In genomic region chr17:6317339-6317985, GRCm38 (mm10) we compare ENCODE assay signal across 8 mouse cellular contexts. TPM values are rescaled to one million over a fixed set of nuclear protein-coding genes. Genes with fewer than 3 reads are reported as not detected.
DNase-seq lines count a peak whose midpoint lies in the region; ATAC-seq and TF ChIP-seq lines count a peak whose summit lies in the region.
"Not testable (repeated sequence)": the region's sequence is repeated elsewhere in the genome, so short reads cannot be mapped to it uniquely, and the experiment has no call there.

Gene Dynlt1a (minus strand): TSS chr17:6317500.

- not testable (repeated sequence) for H3K4me1 ChIP-seq in bone marrow macrophage, adult 2 months (ENCODE audit: control insufficient read depth, insufficient read depth, low read length); embryonic facial prominence, embryonic 15.5 days; kidney, embryonic 14.5 days (ENCODE audit: control insufficient read depth, insufficient read depth, low read length); limb, embryonic 14.5 days (ENCODE audit: control insufficient read depth, insufficient read depth, low read length); midbrain, embryonic 16.5 days (ENCODE audit: control insufficient read depth, insufficient read depth, low read length); spleen, adult 2 months (ENCODE audit: control insufficient read depth, insufficient read depth, insufficient read length)

- H3K9ac ChIP-seq in embryonic facial prominence, embryonic 15.5 days; limb, embryonic 14.5 days (ENCODE audit: low read depth, low read length, severe bottlenecking): not testable (repeated sequence)
- H3K9ac ChIP-seq in kidney, embryonic 14.5 days (ENCODE audit: low read depth, low read length), result peak within 1 kb of the TSS; percentile 31; the same call in 1 of the 2 replicates
- peak within 1 kb of the TSS; percentile 66 for H3K9ac ChIP-seq in midbrain, embryonic 16.5 days (ENCODE audit: low read depth, low read length)

- peak; percentile 91 for DNase-seq in A20 (ENCODE audit: low read depth, low spot score)
- peak; percentile 96 for DNase-seq in heart, adult 9 months (ENCODE audit: low spot score in 2 of 2)
- peak; percentile 91 for DNase-seq in limb, embryonic 14.5 days (ENCODE audit: low spot score)
- peak; percentile 70 to 98 for DNase-seq in spleen, adult 2 months (ENCODE audit: low read depth in 1 of 2, low spot score in 2 of 2)

- not testable (repeated sequence) for TF ChIP-seq CTCF in bone marrow macrophage, adult 2 months (IDR thresholded peaks at IDR 0.05; ENCODE audit: low read depth, low read length); spleen, adult 2 months (IDR thresholded peaks at IDR 0.05; ENCODE audit: extremely low read depth, insufficient read depth, insufficient read length, insufficient replicate concordance)

- TF ChIP-seq POLR2A in bone marrow macrophage, adult 2 months (IDR thresholded peaks at IDR 0.05; ENCODE audit: borderline replicate concordance, low read depth, low read length); limb, embryonic 14.5 days (IDR thresholded peaks at IDR 0.05; ENCODE audit: borderline replicate concordance, extremely low read depth, insufficient read depth, insufficient read length); spleen, adult 2 months (IDR thresholded peaks at IDR 0.05; ENCODE audit: low read depth, low read length): not testable (repeated sequence)

- peak within 1 kb of the TSS; percentile 28 for H3K27ac ChIP-seq in bone marrow macrophage, adult 2 months (ENCODE audit: insufficient read depth, low read depth, low read length)
- not testable (repeated sequence) for H3K27ac ChIP-seq in embryonic facial prominence, embryonic 15.5 days (replicated peaks); kidney, embryonic 14.5 days (ENCODE audit: low read depth, low read length); limb, embryonic 14.5 days (replicated peaks; ENCODE audit: low read depth, low read length); spleen, adult 2 months (ENCODE audit: insufficient read depth, low read length)
- peak within 1 kb of the TSS; percentile 76 for H3K27ac ChIP-seq in midbrain, embryonic 16.5 days (ENCODE audit: low read length)

- peak within 1 kb of the TSS; percentile 65 for H3K4me2 ChIP-seq in embryonic facial prominence, embryonic 15.5 days (replicated peaks)
- peak within 1 kb of the TSS; percentile 42 for H3K4me2 ChIP-seq in kidney, embryonic 14.5 days (replicated peaks; ENCODE audit: low read depth, low read length)
- peak within 1 kb of the TSS; percentile 48 for H3K4me2 ChIP-seq in limb, embryonic 14.5 days (replicated peaks; ENCODE audit: low read depth, low read length, severe bottlenecking)
- H3K4me2 ChIP-seq in midbrain, embryonic 16.5 days (ENCODE audit: low read length), result peak within 1 kb of the TSS; percentile 43

- ATAC-seq in embryonic facial prominence, embryonic 15.5 days (ENCODE audit: insufficient number of reproducible peaks, low FRiP score, low TSS enrichment, low read depth), result peak; percentile 89
- peak; percentile 95 for ATAC-seq in kidney, embryonic 14.5 days (ENCODE audit: low FRiP score, low TSS enrichment)
- peak; percentile 88 for ATAC-seq in limb, embryonic 14.5 days (ENCODE audit: low FRiP score, low read depth)
- ATAC-seq in midbrain, embryonic 16.5 days, result peak; percentile 85

- not testable (repeated sequence) for H3K9me3 ChIP-seq in embryonic facial prominence, embryonic 15.5 days (replicated peaks); kidney, embryonic 14.5 days (ENCODE audit: control insufficient read depth, low read length); limb, embryonic 14.5 days (ENCODE audit: control insufficient read depth, low read length); midbrain, embryonic 16.5 days (replicated peaks; ENCODE audit: control insufficient read depth, low read length, poor library complexity, severe bottlenecking)

- H3K4me3 ChIP-seq in bone marrow macrophage, adult 2 months (ENCODE audit: insufficient read depth, low read length), result peak within 1 kb of the TSS; percentile 62
- H3K4me3 ChIP-seq in embryonic facial prominence, embryonic 15.5 days (replicated peaks), result peak within 1 kb of the TSS; percentile 43
- peak within 1 kb of the TSS; percentile 37 for H3K4me3 ChIP-seq in kidney, embryonic 14.5 days (ENCODE audit: low read length)
- H3K4me3 ChIP-seq in limb, embryonic 14.5 days (replicated peaks; ENCODE audit: low read length), result peak within 1 kb of the TSS; percentile 31
- peak within 1 kb of the TSS; percentile 40 for H3K4me3 ChIP-seq in midbrain, embryonic 16.5 days (ENCODE audit: low read depth, low read length)
- H3K4me3 ChIP-seq in spleen, adult 2 months (ENCODE audit: extremely low read depth, insufficient read depth, insufficient read length), result peak within 1 kb of the TSS; percentile 52

- H3K27me3 ChIP-seq in embryonic facial prominence, embryonic 15.5 days; kidney, embryonic 14.5 days (ENCODE audit: control insufficient read depth, insufficient read depth, low read length); limb, embryonic 14.5 days (ENCODE audit: control insufficient read depth, insufficient read depth, low read length); midbrain, embryonic 16.5 days (ENCODE audit: control insufficient read depth, insufficient read depth, low read depth, low read length); spleen, adult 2 months (ENCODE audit: control insufficient read depth, insufficient read depth, low read length): not testable (repeated sequence)

- H3K36me3 ChIP-seq in embryonic facial prominence, embryonic 15.5 days; kidney, embryonic 14.5 days (ENCODE audit: control insufficient read depth, insufficient read depth, low read length); limb, embryonic 14.5 days (ENCODE audit: control insufficient read depth, insufficient read depth, low read length); midbrain, embryonic 16.5 days (ENCODE audit: control insufficient read depth, insufficient read depth, low read length); spleen, adult 2 months (ENCODE audit: control insufficient read depth, insufficient read depth, low read length): not testable (repeated sequence)

- 11% methylated on average over 23 of the region's 23 CpGs for WGBS in embryonic facial prominence, embryonic 15.5 days
- WGBS in kidney, embryonic 14.5 days, result 12% methylated on average over 19 of the region's 23 CpGs
- WGBS in limb, embryonic 14.5 days, result 12% methylated on average over 21 of the region's 23 CpGs
- 6% methylated on average over 23 of the region's 23 CpGs for WGBS in midbrain, embryonic 16.5 days
- whole genome bisulfite sequencing in spleen, adult 2 months, result 6% methylated on average over 23 of the region's 23 CpGs

RNA-seq across cellular contexts. Expression of gene Dynlt1a, which starts in this region (rescaled TPM):
- 12.5 TPM in 2 replicates for polyA plus RNA-seq in bone marrow macrophage, adult 2 months (2012; ENCODE audit: insufficient read depth, insufficient read length, missing spikeins)
- 14.8 and 17.2 TPM in 2 replicates for polyA plus RNA-seq in embryonic facial prominence, embryonic 15.5 days (2015; fragmentation: Nextera tagmentation; extraction: Ambion mirVana)
- 17.5 and 20.2 TPM in 2 replicates for polyA plus RNA-seq in kidney, embryonic 14.5 days (2014; fragmentation: Nextera tagmentation; extraction: Ambion mirVana)
- 12.3 and 15.7 TPM in 2 replicates for polyA plus RNA-seq in limb, embryonic 14.5 days (2012; rRNA removed)
- polyA plus RNA-seq in limb, embryonic 14.5 days (2014; fragmentation: Nextera tagmentation; extraction: Ambion mirVana), result 14.8 and 17.7 TPM in 2 replicates
- polyA plus RNA-seq in midbrain, embryonic 16.5 days (2015; fragmentation: Nextera tagmentation; extraction: Ambion mirVana), result 55.3 and 57.3 TPM in 2 replicates
- 3.7 and 3.9 TPM in 2 replicates for polyA plus RNA-seq in spleen, adult 2 months (2012; rRNA removed)
